Comparison of ENCODE assay signal across 23 mouse cellular contexts in genomic region chrX:94486001-94486792, GRCm38 (mm10). TPM values are rescaled to one million over a fixed set of nuclear protein-coding genes. Genes with fewer than 3 reads are reported as not detected.
DNase-seq lines count a peak whose midpoint lies in the region; ATAC-seq and TF ChIP-seq lines count a peak whose summit lies in the region.
"Had no signal": no experiment of that assay in that cellular context is flagged by ENCODE, and none has a peak within 500 bp of the region (broad histone marks: within the 10 kb centered on the region; RNA-seq: fewer than 3 reads in every experiment).

No protein-coding gene starts in this region.

- H3K36me3 ChIP-seq in heart, embryonic 10.5 days = no peaks in the 10 kb centered on the region
- H3K36me3 ChIP-seq in G1E (replicated peaks) = no peaks in the 10 kb centered on the region
- H3K36me3 ChIP-seq in erythroblast, embryonic 14.5 days (ENCODE audit: control insufficient read depth) = no peaks in the 10 kb centered on the region
- no peaks in the 10 kb centered on the region for H3K36me3 ChIP-seq in liver, embryonic 14.5 days (replicated peaks; ENCODE audit: control insufficient read depth, insufficient read depth, low read depth)
- no peaks in the 10 kb centered on the region for H3K36me3 ChIP-seq in midbrain, embryonic 14.5 days (ENCODE audit: control insufficient read depth, insufficient read depth, low read length)
- H3K36me3 ChIP-seq: hindbrain, embryonic 15.5 days; limb, embryonic 10.5 days had no signal

- H3K4me2 ChIP-seq in liver, embryonic 14.5 days (ENCODE audit: low read depth) = peak overlapping the region; percentile 31
- H3K4me2 ChIP-seq in midbrain, embryonic 14.5 days (ENCODE audit: low read length) = no peak overlapping the region
- H3K4me2 ChIP-seq: hindbrain, embryonic 15.5 days had no signal

- peak; percentile 77 for DNase-seq in heart, embryonic 10.5 days (ENCODE audit: low spot score)
- DNase-seq in heart, postnatal 4 days = no peak
- no peak for DNase-seq in G1E (ENCODE audit: low spot score)
- DNase-seq in liver, embryonic 14.5 days (ENCODE audit: low read depth in 3 of 3, low spot score in 3 of 3) = peak; percentile 78 to 83 (median 78)
- no peak for DNase-seq in midbrain, embryonic 14.5 days
- DNase-seq in gastrocnemius, postnatal 14 days = no peak
- no peak for DNase-seq in ovary, adult 18-20 months (ENCODE audit: low spot score)
- DNase-seq: adrenal gland, postnatal 25 days; cerebellum, adult 2 months; gastrocnemius, postnatal 36 days; heart, postnatal 14 days; kidney, adult 18-20 months; kidney, postnatal 25 days; layer of hippocampus, adult 9-11 months; lung, adult 18-20 months; lung, postnatal 14 days; right cerebral cortex, postnatal 25 days; thymus, postnatal 25 days had no signal

- H3K4me1 ChIP-seq in heart, embryonic 10.5 days = no peaks in the 10 kb centered on the region
- 0 out of 2 replicates have a peak, but pooled peaks cover 2% of the 10 kb centered on the region for H3K4me1 ChIP-seq in G1E (ENCODE audit: insufficient read depth, low read depth, low read length)
- H3K4me1 ChIP-seq in erythroblast, embryonic 14.5 days (ENCODE audit: control insufficient read depth) = peaks cover 35% of the 10 kb centered on the region
- H3K4me1 ChIP-seq in liver, embryonic 14.5 days (replicated peaks; ENCODE audit: control insufficient read depth in 2 of 2, insufficient read depth in 2 of 2, low read length in 1 of 2) = peaks cover 0 to 7% of the 10 kb centered on the region in 2 experiments; a peak in 3 of 4 replicates
- H3K4me1 ChIP-seq in midbrain, embryonic 14.5 days (ENCODE audit: control insufficient read depth, insufficient read depth, low read length) = no peaks in the 10 kb centered on the region
- H3K4me1 ChIP-seq: hindbrain, embryonic 15.5 days; limb, embryonic 10.5 days had no signal

- H3K27me3 ChIP-seq in heart, embryonic 10.5 days (ENCODE audit: insufficient read depth, poor library complexity, severe bottlenecking) = no peaks in the 10 kb centered on the region
- no peaks in the 10 kb centered on the region for H3K27me3 ChIP-seq in G1E (ENCODE audit: insufficient read depth, low read length)
- H3K27me3 ChIP-seq in erythroblast, embryonic 14.5 days (ENCODE audit: control insufficient read depth) = peaks cover 12% of the 10 kb centered on the region
- H3K27me3 ChIP-seq in liver, embryonic 14.5 days (ENCODE audit: control insufficient read depth, insufficient read depth, low read length) = no peaks in the 10 kb centered on the region; the same call in 1 of the 2 replicates
- H3K27me3 ChIP-seq in midbrain, embryonic 14.5 days (ENCODE audit: control insufficient read depth, insufficient read depth, low read length) = 0 out of 2 replicates have a peak, but pooled peaks cover 2% of the 10 kb centered on the region

- H3K27ac ChIP-seq in heart, embryonic 10.5 days = no peak overlapping the region
- H3K27ac ChIP-seq in liver, embryonic 14.5 days = peak overlapping the region; percentile 79
- no peak overlapping the region for H3K27ac ChIP-seq in midbrain, embryonic 14.5 days (replicated peaks; ENCODE audit: low read depth, low read length)
- H3K27ac ChIP-seq: hindbrain, embryonic 15.5 days; left cerebral cortex, adult 2 months; limb, embryonic 10.5 days had no signal

- H3K9ac ChIP-seq in liver, embryonic 14.5 days (replicated peaks) = no peak overlapping the region; the same call in 1 of the 2 replicates
- H3K9ac ChIP-seq in midbrain, embryonic 14.5 days (replicated peaks; ENCODE audit: low read length) = no peak overlapping the region
- H3K9ac ChIP-seq: hindbrain, embryonic 15.5 days had no signal

- TF ChIP-seq CTCF in G1E (IDR thresholded peaks at IDR 0.05; ENCODE audit: low read depth, low read length) = no peak
- no peak for TF ChIP-seq CTCF in liver, embryonic 14.5 days (IDR thresholded peaks at IDR 0.05; ENCODE audit: low read depth)

- ATAC-seq in G1E (ENCODE audit: extremely low read depth, insufficient number of reproducible peaks, low FRiP score, poor library complexity, severe bottlenecking) = peak; percentile 28
- peak; percentile 100 for ATAC-seq in liver, embryonic 14.5 days (ENCODE audit: insufficient read depth)
- ATAC-seq in midbrain, embryonic 14.5 days (ENCODE audit: low FRiP score, low TSS enrichment) = no peak
- ATAC-seq: forebrain, embryonic 14.5 days had no signal

- intact Hi-C loops in gastrocnemius, postnatal 14 days (cut with DNase I; ENCODE audit: low total_unique reads) = no loop called here

- 90% methylated on average over 2 of the region's 2 CpGs for WGBS in heart, embryonic 10.5 days
- 39% methylated on average over 2 of the region's 2 CpGs for WGBS in liver, embryonic 14.5 days (ENCODE audit: insufficient replicate concordance)
- WGBS in midbrain, embryonic 14.5 days = 89% methylated on average over 2 of the region's 2 CpGs

- no peaks in the 10 kb centered on the region for H3K9me3 ChIP-seq in heart, embryonic 10.5 days
- H3K9me3 ChIP-seq in G1E (replicated peaks) = no peaks in the 10 kb centered on the region
- no peaks in the 10 kb centered on the region for H3K9me3 ChIP-seq in erythroblast, embryonic 14.5 days (ENCODE audit: control insufficient read depth, low read length)
- no peaks in the 10 kb centered on the region for H3K9me3 ChIP-seq in liver, embryonic 14.5 days (ENCODE audit: control insufficient read depth, low read length)
- H3K9me3 ChIP-seq in midbrain, embryonic 14.5 days (ENCODE audit: control insufficient read depth, low read length) = no peaks in the 10 kb centered on the region
- H3K9me3 ChIP-seq: hindbrain, embryonic 15.5 days; limb, embryonic 10.5 days had no signal

- peak; percentile 84 for TF ChIP-seq EP300 in liver, embryonic 14.5 days (IDR thresholded peaks at IDR 0.05; ENCODE audit: low read depth)

- no peak overlapping the region for H3K4me3 ChIP-seq in heart, embryonic 10.5 days
- no peak overlapping the region for H3K4me3 ChIP-seq in G1E (ENCODE audit: low read depth, low read length)
- peak overlapping the region; percentile 48 for H3K4me3 ChIP-seq in erythroblast, embryonic 14.5 days (replicated peaks)
- H3K4me3 ChIP-seq in liver, embryonic 14.5 days (ENCODE audit: insufficient read depth in 1 of 2, low read depth in 2 of 2, low read length in 2 of 2) = peak overlapping the region in 1 of 2 experiments; percentile 17; a peak in 1 of 4 replicates
- H3K4me3 ChIP-seq in midbrain, embryonic 14.5 days (replicated peaks; ENCODE audit: low read depth, low read length) = no peak overlapping the region
- H3K4me3 ChIP-seq: hindbrain, embryonic 15.5 days; left cerebral cortex, adult 2 months; limb, embryonic 10.5 days had no signal

RNA-seq across cellular contexts. Expression of gene Maged1, which starts 55.7 kb away (rescaled TPM):
- polyA plus RNA-seq in heart, embryonic 10.5 days (2016; fragmentation: Nextera tagmentation; extraction: Ambion mirVana) = 497 and 590 TPM in 2 replicates
- 100 to 1,000 TPM; 269 to 273 TPM for total RNA-seq in heart, postnatal 4 days (2021)
- total RNA-seq in G1E (2014; fragmentation: Nextera tagmentation) (17.8 and 34.6 TPM in 2 replicates), G1E (2017) (15.9 and 18.1 TPM in 2 replicates)
- 9.6 and 11.0 TPM in 2 replicates for polyA plus RNA-seq in G1E (2012)
- polyA plus RNA-seq in erythroblast, embryonic 14.5 days (2012) = 0.32 and 0.38 TPM in 2 replicates
- 49.6 and 53.2 TPM in 2 replicates for polyA plus RNA-seq in liver, embryonic 14.5 days (2012; rRNA removed)
- polyA plus RNA-seq in liver, embryonic 14.5 days (2014; fragmentation: Nextera tagmentation; extraction: Ambion mirVana) = 64.6 and 71.0 TPM in 2 replicates
- polyA plus RNA-seq in midbrain, embryonic 14.5 days (2014; fragmentation: Nextera tagmentation; extraction: Ambion mirVana) = 1,056 and 1,237 TPM in 2 replicates
- 10 to 100 TPM; 56.4 to 75.1 TPM for total RNA-seq in gastrocnemius, postnatal 14 days (2021)

Comparison
In these comparisons a context has a peak if more than half of its experiments do, and no peak if none do; other contexts are left out.
1. DNase-seq: peak in heart, embryonic 10.5 days (single experiment) and liver, embryonic 14.5 days (3 of 3); none in heart, postnatal 4 days (single experiment), G1E (single experiment), midbrain, embryonic 14.5 days (single experiment), gastrocnemius, postnatal 14 days (single experiment) and ovary, adult 18-20 months (single experiment).